Mouse (Mus musculus): ENCODE measurements around the gene Zbtb2. TPM values are rescaled to one million over a fixed set of nuclear protein-coding genes. Genes with fewer than 3 reads are reported as not detected.

Zbtb2 gene
- polyA plus RNA-seq, 1 experiment from 2014 or later, result 10.8 TPM

- WGBS, result 22% methylated on average over 5 of the region's 5 CpGs
- Histone ChIP-seq H3K4me2 (ENCODE audit: low read depth, low read length) (no peak overlapping the region), H3K36me3 (ENCODE audit: control insufficient read depth, insufficient read depth, low read length) (no peaks in the 10 kb centered on the region), H3K27me3 (replicated peaks; ENCODE audit: control insufficient read depth, insufficient read depth, low read length) (no peaks in the 10 kb centered on the region), H3K9ac (ENCODE audit: low read depth, low read length) (no peak overlapping the region), H3K27ac (ENCODE audit: low read length) (no peak overlapping the region), H3K9me3 (ENCODE audit: control insufficient read depth, low read length) (no peaks in the 10 kb centered on the region), H3K4me3 (ENCODE audit: low read length) (no peak overlapping the region), H3K4me1 (ENCODE audit: control insufficient read depth, insufficient read depth, low read length) (0 out of 2 replicates have a peak, but pooled peaks cover 3% of the 10 kb centered on the region)
- ATAC-seq, result peak; percentile 28; the same call in 1 of the 2 replicates
These were observed 62.3 kb downstream of the Zbtb2 start for GRCm38 (mm10) chr10:4325562-4325961.

- no peak for ATAC-seq
- H3K36me3 ChIP-seq (ENCODE audit: control insufficient read depth, insufficient read depth, low read length), result no peaks in the 10 kb centered on the region
- H3K9me3 ChIP-seq (ENCODE audit: control insufficient read depth, low read length), result no peaks in the 10 kb centered on the region
- WGBS, result 75% methylated on average over 8 of the region's 8 CpGs
- no peaks in the 10 kb centered on the region for H3K27me3 ChIP-seq (replicated peaks; ENCODE audit: control insufficient read depth, insufficient read depth, low read length)
- no peak overlapping the region for H3K4me2 ChIP-seq (ENCODE audit: low read depth, low read length)
- H3K4me3 ChIP-seq (ENCODE audit: low read length), result no peak overlapping the region
- H3K9ac ChIP-seq (ENCODE audit: low read depth, low read length), result no peak overlapping the region
- no peak overlapping the region for H3K27ac ChIP-seq (ENCODE audit: low read length)
- H3K4me1 ChIP-seq (ENCODE audit: control insufficient read depth, insufficient read depth, low read length), result 0 out of 2 replicates have a peak, but pooled peaks cover 3% of the 10 kb centered on the region
These were observed 64.0 kb downstream of the Zbtb2 start for GRCm38 (mm10) chr10:4323885-4324284.

Other genes with a start within 250 kb of the Zbtb2 start
- gene Akap12, start 121.7 kb downstream of the Zbtb2 start, polyA plus RNA-seq (2015; fragmentation: Nextera tagmentation; extraction: Ambion mirVana), result 32.5 and 37.0 TPM in 2 replicates
- gene Rmnd1, start 44.3 kb upstream of the Zbtb2 start, polyA plus RNA-seq (2015; fragmentation: Nextera tagmentation; extraction: Ambion mirVana), result 53.9 and 58.3 TPM in 2 replicates
- gene Armt1, start 44.4 kb upstream of the Zbtb2 start, polyA plus RNA-seq (2015; fragmentation: Nextera tagmentation; extraction: Ambion mirVana), result 16.0 and 16.4 TPM in 2 replicates
- not detected in 2 replicates for gene Ccdc170, start 94.4 kb upstream of the Zbtb2 start, polyA plus RNA-seq (2015; fragmentation: Nextera tagmentation; extraction: Ambion mirVana)
- 0.37 and 0.55 TPM in 2 replicates for gene Esr1, start 223.5 kb upstream of the Zbtb2 start, polyA plus RNA-seq (2015; fragmentation: Nextera tagmentation; extraction: Ambion mirVana)

All from intestine, embryonic 16.5 days (tissue).